Mouse (Mus musculus): ENCODE data around the gene Tmem169.

GRCm38 (mm10) chr1:72291421-72291820, 7.3 kb downstream of the Tmem169 start:
- no peak for TF ChIP-seq CTCF (IDR thresholded peaks at IDR 0.05; ENCODE audit: low read depth, low read length)
- TF ChIP-seq GATA1 (IDR thresholded peaks at IDR 0.05; ENCODE audit: borderline replicate concordance, low read length): no peak

Measured in G1E (cell line).